Comparison of ENCODE assay signal across 8 mouse cellular contexts in genomic region chr19:5796573-5797111, GRCm38 (mm10). TPM values are rescaled to one million over a fixed set of nuclear protein-coding genes. Genes with fewer than 3 reads are reported as not detected.
A peak's percentile ranks its signal among the peaks of the same experiment; 100 is the strongest.
DNase-seq lines count a peak whose midpoint lies in the region; ATAC-seq and TF ChIP-seq lines count a peak whose summit lies in the region.

No protein-coding gene starts in this region.

- peaks cover 42% of the 10 kb centered on the region for H3K36me3 ChIP-seq in forebrain, embryonic 12.5 days (replicated peaks)
- peaks cover 36% of the 10 kb centered on the region for H3K36me3 ChIP-seq in limb, embryonic 15.5 days
- H3K36me3 ChIP-seq in stomach, postnatal 0 days (ENCODE audit: control insufficient read depth, insufficient read depth, low read length) = peaks cover 11% of the 10 kb centered on the region; the same call in 1 of the 2 replicates

- H3K27ac ChIP-seq in forebrain, embryonic 12.5 days = peak overlapping the region; percentile 66; the same call in 1 of the 2 replicates
- H3K27ac ChIP-seq in limb, embryonic 15.5 days = peak overlapping the region; percentile 52
- peak overlapping the region; percentile 56; the same call in 1 of the 2 replicates for H3K27ac ChIP-seq in stomach, postnatal 0 days (replicated peaks)

- H3K9ac ChIP-seq in forebrain, embryonic 12.5 days = peak overlapping the region; percentile 99
- peak overlapping the region; percentile 39 for H3K9ac ChIP-seq in limb, embryonic 15.5 days
- H3K9ac ChIP-seq in stomach, postnatal 0 days (ENCODE audit: low read length) = peak overlapping the region; percentile 59

- WGBS in forebrain, embryonic 12.5 days = 81% methylated on average over 7 of the region's 7 CpGs
- WGBS in limb, embryonic 15.5 days = 42% methylated on average over 7 of the region's 7 CpGs
- WGBS in stomach, postnatal 0 days = 36% methylated on average over 7 of the region's 7 CpGs

- TF ChIP-seq EP300 in stomach, postnatal 0 days (optimal IDR thresholded peaks at IDR 0.05) = no peak

- no peak for TF ChIP-seq CTCF in stomach, postnatal 0 days (IDR thresholded peaks at IDR 0.05; ENCODE audit: low read depth)

- H3K4me2 ChIP-seq in forebrain, embryonic 12.5 days = peak overlapping the region; percentile 95
- H3K4me2 ChIP-seq in limb, embryonic 15.5 days = peak overlapping the region; percentile 74
- peak overlapping the region; percentile 61 for H3K4me2 ChIP-seq in stomach, postnatal 0 days (replicated peaks; ENCODE audit: low read depth)

- ATAC-seq in cerebellum, adult (ENCODE audit: insufficient number of reproducible peaks, low FRiP score, low TSS enrichment) = no peak
- no peak for ATAC-seq in forebrain, embryonic 12.5 days (ENCODE audit: low FRiP score)
- no peak for ATAC-seq in limb, embryonic 15.5 days (ENCODE audit: insufficient number of reproducible peaks, low FRiP score, low TSS enrichment, low read depth)
- ATAC-seq in stomach, postnatal 0 days (ENCODE audit: low FRiP score, low TSS enrichment) = no peak

- H3K4me3 ChIP-seq in forebrain, embryonic 12.5 days (replicated peaks) = peak overlapping the region; percentile 99
- H3K4me3 ChIP-seq in limb, embryonic 15.5 days = peak overlapping the region; percentile 72
- H3K4me3 ChIP-seq in stomach, postnatal 0 days (ENCODE audit: low read depth, low read length) = peak overlapping the region; percentile 69

- no peaks in the 10 kb centered on the region for H3K27me3 ChIP-seq in forebrain, embryonic 12.5 days
- no peaks in the 10 kb centered on the region for H3K27me3 ChIP-seq in limb, embryonic 15.5 days
- no peaks in the 10 kb centered on the region for H3K27me3 ChIP-seq in stomach, postnatal 0 days (ENCODE audit: control insufficient read depth, insufficient read depth, low read length)

- peaks cover 40% of the 10 kb centered on the region for H3K4me1 ChIP-seq in forebrain, embryonic 12.5 days
- peaks cover 30% of the 10 kb centered on the region for H3K4me1 ChIP-seq in limb, embryonic 15.5 days
- 0 out of 2 replicates have a peak, but pooled peaks cover 2% of the 10 kb centered on the region for H3K4me1 ChIP-seq in stomach, postnatal 0 days (replicated peaks; ENCODE audit: control insufficient read depth, insufficient read depth)

- no peaks in the 10 kb centered on the region for H3K9me3 ChIP-seq in forebrain, embryonic 12.5 days
- no peaks in the 10 kb centered on the region for H3K9me3 ChIP-seq in limb, embryonic 15.5 days
- no peaks in the 10 kb centered on the region for H3K9me3 ChIP-seq in stomach, postnatal 0 days (ENCODE audit: control insufficient read depth, low read length)

- peak; percentile 32 for DNase-seq in cerebellum, adult 9-11 months
- DNase-seq in 416B (ENCODE audit: low read depth) = peak; percentile 26
- peak; percentile 13 for DNase-seq in stomach, postnatal 0 days (ENCODE audit: low spot score)
- no peak for DNase-seq in gastrocnemius, postnatal 14 days
- no peak for DNase-seq in left cerebral cortex, postnatal 25 days (ENCODE audit: low spot score in 2 of 2)

- intact Hi-C loops in gastrocnemius, postnatal 14 days (cut with DNase I; ENCODE audit: low total_unique reads) = no loop called here
- intact Hi-C loops in left cerebral cortex, postnatal 25 days (cut with DNase I) = no loop called here

RNA-seq across cellular contexts. Expression of gene Scyl1, which starts 25.4 kb away (rescaled TPM):
- polyA plus RNA-seq in forebrain, embryonic 12.5 days (2016; fragmentation: Nextera tagmentation; extraction: Ambion mirVana) = 63.4 and 65.3 TPM in 2 replicates
- 81.6 and 85.1 TPM in 2 replicates for polyA plus RNA-seq in limb, embryonic 15.5 days (2015; fragmentation: Nextera tagmentation; extraction: Ambion mirVana)
- polyA plus RNA-seq in stomach, postnatal 0 days (2015; fragmentation: Nextera tagmentation; extraction: Ambion mirVana) = 38.1 and 40.9 TPM in 2 replicates
- total RNA-seq in gastrocnemius, postnatal 14 days (2021) = 10 to 100 TPM; 56.8 to 64.9 TPM
- total RNA-seq in left cerebral cortex, postnatal 25 days (2021) = 10 to 100 TPM; 82.0 to 86.8 TPM

RNA-seq across cellular contexts. Expression of gene Ltbp3, which starts 55.9 kb away (rescaled TPM):
- polyA plus RNA-seq in forebrain, embryonic 12.5 days (2016; fragmentation: Nextera tagmentation; extraction: Ambion mirVana) = 10.0 and 12.0 TPM in 2 replicates
- polyA plus RNA-seq in limb, embryonic 15.5 days (2015; fragmentation: Nextera tagmentation; extraction: Ambion mirVana) = 59.4 and 64.3 TPM in 2 replicates
- polyA plus RNA-seq in stomach, postnatal 0 days (2015; fragmentation: Nextera tagmentation; extraction: Ambion mirVana) = 15.7 and 26.9 TPM in 2 replicates
- total RNA-seq in gastrocnemius, postnatal 14 days (2021) = 10 to 100 TPM; 57.0 to 66.4 TPM
- total RNA-seq in left cerebral cortex, postnatal 25 days (2021) = 10 to 100 TPM; 27.0 to 31.6 TPM

Comparison
In these comparisons a context has a peak if more than half of its experiments do, and no peak if none do; other contexts are left out.
1. DNase-seq: peak in cerebellum, adult 9-11 months (single experiment), 416B (single experiment) and stomach, postnatal 0 days (single experiment); none in gastrocnemius, postnatal 14 days (single experiment) and left cerebral cortex, postnatal 25 days (0 of 2).
2. H3K9ac ChIP-seq: peak in every context shown above with its lines; median percentile 99 in forebrain, embryonic 12.5 days; 59 in stomach, postnatal 0 days; 39 in limb, embryonic 15.5 days.
3. Peak in every context shown above with its lines, with median percentiles within 50 percentile points of each other: H3K27ac ChIP-seq, H3K4me2 ChIP-seq and H3K4me3 ChIP-seq.